Mouse (Mus musculus) kidney, adult 8-10 months (tissue): ENCODE measurements around the gene Tns1.

Experiments
- DNase-seq, 2 experiments: peaks; one replicate each; pipeline ENCODE4 v3.0.0; 2022

Tns1 gene

GRCm38 (mm10) chr1:74121821-74122576 is 2.2 kb downstream of the Tns1 start:
- DNase-seq, result peak; percentile 86 to 89

DNA sequence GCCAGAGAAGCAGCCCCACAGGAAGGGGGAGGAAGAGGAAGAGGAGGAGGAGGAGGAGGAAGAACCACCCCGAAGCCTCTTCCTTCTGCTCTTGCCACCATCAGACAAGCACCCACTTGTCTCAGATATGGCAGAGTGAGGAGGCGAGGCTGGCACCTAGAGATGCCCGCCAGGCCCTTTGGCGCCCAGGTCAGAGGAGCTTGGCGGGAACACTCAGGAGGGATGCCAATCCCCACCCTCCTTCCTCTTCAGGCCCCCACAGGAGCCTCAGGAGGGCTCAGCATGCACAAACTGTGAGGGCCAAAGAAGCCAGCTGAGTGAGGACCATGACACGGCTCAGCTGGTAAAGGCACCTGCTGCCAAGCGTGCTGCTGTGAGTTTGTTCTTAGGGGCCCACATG is 3.1 kb downstream of the Tns1 start:
- DNase-seq, result no peak

DNA sequence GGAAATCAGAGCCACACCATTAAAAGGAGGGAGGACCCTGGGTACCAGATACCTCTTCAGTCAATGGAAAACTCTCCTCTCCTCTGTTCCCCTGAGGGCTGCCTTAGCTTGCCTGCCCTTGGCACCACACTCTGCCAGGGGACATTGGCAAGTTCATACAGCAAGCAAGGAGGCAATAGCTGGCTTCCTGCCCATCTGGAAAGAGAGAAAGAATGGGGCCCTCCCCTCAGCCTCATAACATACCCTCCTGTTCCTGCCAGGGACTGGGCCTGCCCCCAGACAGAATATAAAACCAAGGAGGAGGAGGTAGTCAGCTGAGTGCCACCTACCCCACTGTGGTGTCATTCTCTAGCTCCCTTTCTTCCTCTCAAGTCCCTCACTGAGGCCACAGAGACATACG is 5.1 kb downstream of the Tns1 start:
- peak in 1 of 2 experiments; percentile 58 for DNase-seq

- DNase-seq, result peak in 1 of 2 experiments; percentile 58
Measured at GRCm38 (mm10) chr1:74117876-74118275, 6.4 kb downstream of the Tns1 start.

- no peak for DNase-seq
Measured at GRCm38 (mm10) chr1:74113071-74113470, 11.2 kb downstream of the Tns1 start.

- DNase-seq, result no peak
Measured at GRCm38 (mm10) chr1:74111696-74112030, 12.6 kb downstream of the Tns1 start.

DNA sequence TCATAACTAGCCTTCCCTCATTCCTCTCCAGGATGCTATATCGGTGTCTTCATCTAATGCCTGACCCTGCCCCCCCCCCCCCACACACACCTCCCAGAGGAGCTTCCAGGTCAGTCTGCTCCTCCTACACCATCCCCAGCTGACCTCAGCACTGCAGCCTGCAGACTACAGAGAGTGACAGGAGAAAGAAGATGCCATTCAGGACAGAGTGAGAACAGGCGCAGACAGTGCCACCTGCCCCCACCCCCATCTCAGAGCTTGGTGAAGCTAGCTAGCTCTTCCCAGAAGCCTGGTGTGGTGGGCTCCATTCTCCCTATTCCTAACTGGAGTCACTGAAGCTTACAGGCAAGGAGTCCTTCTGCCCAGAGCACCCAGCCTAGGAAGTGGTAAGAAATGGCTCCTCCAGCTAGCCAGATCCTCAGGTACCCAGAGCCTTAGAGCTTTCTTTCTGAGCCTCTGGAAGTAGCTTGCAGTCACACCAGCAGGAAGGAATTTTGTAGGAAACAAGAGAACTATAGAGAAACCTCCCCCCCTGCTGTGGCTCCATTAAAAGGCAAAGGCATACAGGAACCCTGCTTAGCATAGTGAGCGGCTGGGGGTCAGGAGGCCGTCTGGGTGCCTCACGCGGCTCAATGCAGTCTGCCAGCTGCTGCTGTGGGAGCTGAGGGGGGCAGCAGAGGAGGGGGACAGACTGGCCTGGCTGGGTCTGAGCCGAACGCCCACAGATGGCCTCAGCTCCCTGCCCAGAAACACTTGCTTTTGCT is 13.1 kb downstream of the Tns1 start:
- peak in 1 of 2 experiments; percentile 66 for DNase-seq

- no peak for DNase-seq
Measured at GRCm38 (mm10) chr1:74109670-74110069, 14.6 kb downstream of the Tns1 start.

- DNase-seq, result peak; percentile 52 to 66
Measured at GRCm38 (mm10) chr1:74107931-74108618, 16.2 kb downstream of the Tns1 start.

DNA sequence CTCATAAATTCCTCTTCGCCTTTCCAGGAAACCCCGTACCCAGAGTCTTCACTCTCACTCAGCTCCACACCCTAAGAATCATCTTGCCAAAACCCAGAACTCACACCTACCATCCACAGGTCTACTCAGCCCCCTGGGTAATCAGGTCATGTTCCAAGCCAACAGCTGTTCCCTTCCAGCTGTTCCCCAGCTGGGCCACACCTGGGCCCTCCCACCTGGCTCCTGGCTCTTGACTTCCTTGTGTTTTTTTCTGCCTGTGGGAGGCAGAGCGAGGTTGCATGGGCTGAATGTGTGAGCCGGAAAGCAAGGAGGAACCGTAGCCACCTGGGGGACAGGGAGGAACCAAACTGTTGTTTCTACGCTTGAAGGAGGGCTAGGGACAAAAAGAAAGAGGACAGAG is 18.0 kb downstream of the Tns1 start:
- no peak for DNase-seq

DNA sequence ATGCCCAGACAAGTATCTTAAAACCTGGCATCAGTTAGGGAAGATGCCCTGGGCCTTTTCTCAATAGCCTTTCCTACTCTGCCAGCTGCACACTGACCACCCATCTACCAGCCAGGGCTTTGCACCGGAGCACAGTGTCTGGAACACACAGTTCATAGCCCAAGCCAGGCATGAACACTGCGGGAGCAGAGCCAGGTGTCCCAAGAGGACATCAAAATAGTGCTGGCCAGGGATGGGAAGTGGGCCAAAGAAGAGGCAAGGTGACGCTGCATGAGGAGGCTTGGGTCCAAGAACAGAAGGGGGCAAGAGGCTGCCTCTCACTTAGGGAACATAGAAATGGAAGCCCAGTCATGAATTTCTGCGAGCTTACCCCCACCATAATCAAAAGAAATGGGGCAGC is 18.6 kb downstream of the Tns1 start:
- DNase-seq, result peak in 1 of 2 experiments; percentile 71

DNA sequence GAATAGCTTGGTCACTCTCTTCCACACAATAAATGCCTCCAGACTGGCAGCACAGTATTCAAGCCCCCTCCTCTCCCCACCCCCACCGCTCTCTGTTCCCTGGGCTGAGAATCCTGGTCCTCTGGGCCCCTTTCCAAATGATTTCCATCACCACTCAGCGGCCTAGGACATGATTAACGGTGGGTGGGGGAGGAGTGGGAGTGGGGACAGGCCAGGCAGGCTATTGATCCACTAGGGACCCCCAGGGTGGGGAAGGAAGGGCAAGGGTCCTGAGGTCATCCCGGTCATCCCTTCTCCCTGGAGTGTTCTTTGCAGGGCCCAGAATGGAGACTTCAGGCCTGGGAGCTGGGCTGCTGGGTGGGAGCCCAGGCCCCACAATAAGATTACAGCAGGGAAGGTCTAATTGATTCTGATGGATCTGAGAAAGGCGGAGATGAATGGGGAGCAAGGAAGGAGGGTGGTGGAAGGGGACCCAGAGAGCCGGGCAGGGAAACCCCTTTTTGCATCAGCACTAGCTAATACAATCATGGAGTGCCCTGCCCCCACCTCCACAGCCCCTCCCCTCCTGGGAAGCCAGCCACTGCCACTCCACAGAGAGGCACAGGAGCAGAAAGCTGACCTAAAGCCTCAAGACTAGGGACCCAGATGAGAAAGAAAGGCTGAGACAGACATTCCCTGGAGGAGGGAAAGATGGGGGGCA is 20.4 kb downstream of the Tns1 start:
- no peak for DNase-seq

- DNase-seq, result peak in 1 of 2 experiments; percentile 33
Measured at GRCm38 (mm10) chr1:74099001-74099435, 25.2 kb downstream of the Tns1 start.

DNA sequence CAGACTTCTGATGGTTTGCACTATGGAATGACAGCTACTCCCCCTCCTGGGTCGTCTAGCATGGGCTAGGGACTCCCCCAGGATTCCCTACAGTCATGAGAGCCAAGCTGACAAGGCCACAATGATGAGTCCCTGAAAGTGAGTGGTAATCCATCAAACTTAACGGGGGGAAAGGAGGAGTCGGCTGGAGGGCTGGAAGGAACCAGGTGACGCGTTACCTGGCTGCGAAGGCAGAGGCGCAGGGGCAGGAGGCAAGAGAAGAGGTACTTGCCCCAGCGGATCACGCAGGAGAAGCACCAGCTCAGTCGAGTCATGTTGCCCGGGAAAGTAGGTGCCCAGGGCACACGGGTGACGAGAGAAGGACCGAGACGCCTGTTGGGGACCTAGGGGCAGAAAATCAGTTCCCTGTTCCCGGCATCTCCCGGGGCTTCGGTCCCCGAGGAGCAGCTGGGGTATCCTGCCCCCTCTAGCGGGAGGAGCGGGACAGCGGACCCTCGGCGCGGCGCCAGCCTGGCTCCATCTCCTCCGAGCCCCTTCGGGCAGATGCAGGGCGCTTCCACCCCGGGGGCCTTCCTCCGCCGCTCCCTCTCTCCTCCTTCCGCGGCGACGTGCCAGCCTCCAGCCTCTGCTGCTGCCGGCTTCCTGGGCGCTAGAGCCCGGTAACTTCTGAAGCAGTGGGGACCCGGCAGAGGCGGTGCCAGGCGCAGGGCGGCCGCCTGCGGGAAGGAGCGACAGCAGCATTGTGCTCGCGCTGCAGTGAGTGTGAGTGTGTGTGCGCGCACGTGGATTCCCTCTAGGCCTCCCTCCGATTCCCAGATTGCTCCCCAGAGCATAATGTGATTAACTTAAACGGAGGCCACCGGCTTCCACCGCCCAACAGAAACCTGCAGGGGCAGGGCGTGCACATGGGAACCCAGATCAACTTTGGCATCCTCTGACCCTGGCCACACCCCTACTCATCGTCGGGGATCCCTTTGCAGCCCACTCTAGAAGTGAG is 25.9 kb downstream of the Tns1 start:
- DNase-seq, result peak in 1 of 2 experiments; percentile 42

DNA sequence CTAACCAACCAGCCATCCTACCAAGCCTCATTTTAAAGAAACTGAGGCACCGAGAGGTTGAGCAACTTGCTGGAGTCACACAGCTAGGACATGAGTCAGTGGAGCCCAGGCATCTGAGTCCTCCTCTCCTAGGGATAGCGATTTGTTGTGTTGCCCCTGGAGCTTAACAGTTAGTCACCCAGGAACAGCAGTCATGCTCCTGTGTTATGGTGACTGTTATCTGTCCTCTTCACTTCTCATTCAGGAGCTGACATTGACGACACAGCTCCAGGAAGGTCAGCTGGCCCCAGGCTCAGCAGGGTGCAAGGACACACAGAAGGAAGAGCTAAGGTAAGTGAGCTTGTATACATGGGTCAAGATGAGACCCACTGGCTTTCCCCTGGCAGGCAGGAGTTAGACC is 28.5 kb downstream of the Tns1 start:
- no peak for DNase-seq

DNA sequence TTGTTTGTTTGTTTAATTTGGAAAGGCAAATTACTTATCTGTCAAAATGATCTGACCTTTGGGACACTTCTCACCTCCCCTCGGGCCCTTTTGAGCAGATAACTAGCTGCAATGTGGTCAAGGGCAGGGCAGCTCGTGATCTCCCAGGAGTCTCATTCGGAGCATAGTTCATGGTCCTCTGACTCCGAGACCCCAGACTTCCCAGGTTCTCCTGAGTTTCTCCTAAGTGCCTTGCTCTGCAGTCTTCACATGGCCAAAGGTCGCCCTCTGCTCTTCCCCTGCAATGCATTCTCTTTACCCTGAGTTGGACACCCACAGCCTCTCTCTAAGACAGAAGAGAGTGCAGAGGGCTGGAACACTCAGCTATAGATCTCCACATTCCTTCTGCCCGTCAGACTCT is 29.0 kb downstream of the Tns1 start:
- DNase-seq, result peak; percentile 58 to 75

- DNase-seq, result no peak
Measured at GRCm38 (mm10) chr1:74094497-74095270, 29.6 kb downstream of the Tns1 start.

GRCm38 (mm10) chr1:74093447-74093846 is 30.8 kb downstream of the Tns1 start:
- peak; percentile 60 to 78 for DNase-seq

GRCm38 (mm10) chr1:74092242-74092641 is 32.0 kb downstream of the Tns1 start:
- no peak for DNase-seq

DNA sequence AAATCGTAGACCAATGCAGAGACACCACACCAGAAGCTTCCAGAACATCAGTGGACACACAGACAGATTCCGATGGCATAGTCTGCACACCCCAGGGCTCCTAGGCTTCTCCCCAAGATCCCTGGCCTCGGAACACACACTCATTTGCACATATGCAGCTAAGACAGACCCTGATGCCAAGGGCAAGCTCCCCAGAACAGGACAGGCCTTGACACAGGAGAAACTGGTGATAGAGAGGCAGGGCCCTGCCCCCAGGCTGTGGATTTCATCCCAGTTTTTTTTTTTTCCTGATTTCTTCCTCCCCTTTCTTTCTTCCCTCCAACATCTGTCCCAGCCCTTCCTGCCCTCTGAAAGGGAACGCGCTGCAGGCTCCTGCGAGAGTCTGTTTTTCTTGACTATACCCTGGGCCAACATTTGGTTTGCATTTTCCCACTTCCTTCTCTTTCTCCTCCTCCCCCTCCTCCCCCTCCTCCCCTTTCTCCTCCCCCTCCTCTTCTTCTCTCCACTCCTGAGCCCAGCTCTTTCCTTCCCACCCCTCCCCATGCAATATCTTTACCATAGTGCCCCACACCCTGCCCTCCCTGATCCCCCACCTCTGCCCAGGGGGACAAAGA is 32.5 kb downstream of the Tns1 start:
- DNase-seq, result no peak
